Mouse (Mus musculus) bone marrow macrophage, adult 2 months (primary cell): ENCODE measurements around the gene Atl1.

Experiments used
- CTCF ChIP-seq: IDR thresholded peaks from 2 replicates; pipeline ENCODE4 v1.5.1; 2012; ENCODE audit warnings: low read depth, mild to moderate bottlenecking, low read length, moderate library complexity
- POLR2A ChIP-seq: IDR thresholded peaks from 2 replicates; pipeline ENCODE4 v1.6.1; 2012; ENCODE audit warnings: mild to moderate bottlenecking, low read depth, low read length, borderline replicate concordance

GRCm38 (mm10) chr12:69976688-69977087 is 84.3 kb downstream of the Atl1 start:
- TF ChIP-seq POLR2A: no peak
- TF ChIP-seq CTCF: no peak
